Comparison of ENCODE assay signal across 10 mouse cellular contexts in the genomic region with DNA sequence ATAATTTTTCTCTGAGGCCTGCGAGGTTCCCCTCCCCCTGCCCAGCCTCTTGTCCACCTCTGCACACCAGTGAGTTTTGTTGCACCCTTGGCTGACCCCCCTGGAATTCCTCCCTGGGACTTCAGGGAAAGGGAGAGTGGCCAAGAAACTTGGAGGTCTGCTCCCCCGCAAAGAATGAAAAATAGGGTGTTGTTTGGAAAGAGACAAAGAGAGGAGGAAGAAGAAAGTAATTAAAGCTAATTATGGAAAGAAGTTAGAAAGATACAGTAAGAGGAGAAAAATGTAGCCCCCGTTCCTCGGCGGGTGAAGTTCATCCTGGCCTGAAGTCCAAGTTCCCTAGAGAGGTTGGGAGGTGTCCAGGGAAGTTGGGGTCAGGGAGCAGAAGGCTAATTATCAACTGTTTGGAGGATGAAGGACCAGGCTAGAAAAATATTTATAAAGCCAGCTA.
DNase-seq lines count a peak whose midpoint lies in the region; ATAC-seq and TF ChIP-seq lines count a peak whose summit lies in the region.
"Had no signal": no experiment of that assay in that cellular context is flagged by ENCODE, and none has a peak within 500 bp of the region (broad histone marks: within the 10 kb centered on the region; RNA-seq: fewer than 3 reads in every experiment).

No protein-coding gene starts in this region.

- H3K27me3 ChIP-seq in liver, adult 2 months (ENCODE audit: control insufficient read depth, insufficient read depth, low read length): no peaks in the 10 kb centered on the region
- H3K27me3 ChIP-seq in liver, embryonic 12.5 days (replicated peaks): no peaks in the 10 kb centered on the region
- no peaks in the 10 kb centered on the region for H3K27me3 ChIP-seq in kidney, adult 2 months (replicated peaks; ENCODE audit: control insufficient read depth, insufficient read depth, low read length)
- H3K27me3 ChIP-seq in stomach, embryonic 14.5 days (ENCODE audit: control insufficient read depth, insufficient read depth, low read length): no peaks in the 10 kb centered on the region
- H3K27me3 ChIP-seq: limb, embryonic 13.5 days; megakaryocyte, embryonic 14.5 days had no signal

- H3K9me3 ChIP-seq in liver, embryonic 12.5 days (replicated peaks): no peaks in the 10 kb centered on the region
- no peaks in the 10 kb centered on the region for H3K9me3 ChIP-seq in stomach, embryonic 14.5 days (ENCODE audit: control insufficient read depth, low read depth, low read length)
- H3K9me3 ChIP-seq: limb, embryonic 13.5 days had no signal

- no peak for TF ChIP-seq POLR2A in liver, adult 2 months (IDR thresholded peaks at IDR 0.05; ENCODE audit: extremely low read depth, insufficient read depth, low read length)
- no peak for TF ChIP-seq POLR2A in kidney, adult 2 months (IDR thresholded peaks at IDR 0.05; ENCODE audit: low read depth, low read length)

- DNase-seq in liver, adult 2 months (ENCODE audit: extremely low read depth, low read depth, low spot score): peak; percentile 18
- DNase-seq in kidney, adult 2 months: peak; percentile 95
- peak; percentile 86 to 94 for DNase-seq in kidney, postnatal 25 days
- no peak for DNase-seq in cerebellum, adult 11 months
- DNase-seq in frontal cortex, postnatal 14 days (ENCODE audit: low spot score in 2 of 2): no peak
- DNase-seq: layer of hippocampus, adult 9-11 months had no signal

- WGBS in liver, adult 2 months: 73% methylated on average over 5 of the region's 5 CpGs
- WGBS in liver, embryonic 12.5 days (ENCODE audit: insufficient replicate concordance): 64% methylated on average over 5 of the region's 5 CpGs
- 10% methylated on average over 5 of the region's 5 CpGs for WGBS in kidney, adult 2 months
- WGBS in stomach, embryonic 14.5 days: 43% methylated on average over 5 of the region's 5 CpGs

- no peak for ATAC-seq in liver, embryonic 12.5 days
- ATAC-seq in stomach, embryonic 14.5 days (ENCODE audit: insufficient number of reproducible peaks, insufficient read depth, low FRiP score, low read depth): no peak

- no peaks in the 10 kb centered on the region for H3K36me3 ChIP-seq in liver, adult 2 months (ENCODE audit: control insufficient read depth, insufficient read depth, low read length)
- H3K36me3 ChIP-seq in liver, embryonic 12.5 days: no peaks in the 10 kb centered on the region
- no peaks in the 10 kb centered on the region for H3K36me3 ChIP-seq in kidney, adult 2 months (ENCODE audit: control insufficient read depth, insufficient read depth, low read length)
- H3K36me3 ChIP-seq in stomach, embryonic 14.5 days (ENCODE audit: control insufficient read depth, insufficient read depth, low read length): no peaks in the 10 kb centered on the region
- H3K36me3 ChIP-seq: limb, embryonic 13.5 days had no signal

- H3K79me2 ChIP-seq in liver, adult 2 months (ENCODE audit: control insufficient read depth, insufficient read depth, low read length): no peaks in the 10 kb centered on the region

- no peak overlapping the region for H3K4me2 ChIP-seq in liver, embryonic 12.5 days
- no peak overlapping the region for H3K4me2 ChIP-seq in stomach, embryonic 14.5 days (replicated peaks; ENCODE audit: low read depth, low read length)
- H3K4me2 ChIP-seq: limb, embryonic 13.5 days had no signal

- no peak overlapping the region for H3K9ac ChIP-seq in liver, adult 2 months (ENCODE audit: low read depth, low read length)
- no peak overlapping the region for H3K9ac ChIP-seq in liver, embryonic 12.5 days
- no peak overlapping the region for H3K9ac ChIP-seq in stomach, embryonic 14.5 days (replicated peaks; ENCODE audit: low read depth, low read length)
- H3K9ac ChIP-seq: limb, embryonic 13.5 days had no signal

- H3K27ac ChIP-seq in liver, adult 2 months (replicated peaks; ENCODE audit: insufficient read depth, low read depth, low read length): no peak overlapping the region
- no peak overlapping the region for H3K27ac ChIP-seq in liver, embryonic 12.5 days
- peak overlapping the region; percentile 95 for H3K27ac ChIP-seq in kidney, adult 2 months (ENCODE audit: insufficient read depth, low read depth, low read length)
- H3K27ac ChIP-seq in stomach, embryonic 14.5 days (ENCODE audit: low read length): peak overlapping the region; percentile 55; the same call in 1 of the 2 replicates
- H3K27ac ChIP-seq: limb, embryonic 13.5 days had no signal

- no peak overlapping the region for H3K4me3 ChIP-seq in liver, adult 2 months (ENCODE audit: insufficient read depth, low read depth, low read length)
- H3K4me3 ChIP-seq in liver, embryonic 12.5 days: no peak overlapping the region
- no peak overlapping the region for H3K4me3 ChIP-seq in kidney, adult 2 months (ENCODE audit: insufficient read depth, low read depth, low read length)
- H3K4me3 ChIP-seq in stomach, embryonic 14.5 days (ENCODE audit: low read depth, low read length): no peak overlapping the region
- H3K4me3 ChIP-seq: limb, embryonic 13.5 days; megakaryocyte, embryonic 14.5 days had no signal

- H3K4me1 ChIP-seq in liver, adult 2 months (ENCODE audit: control insufficient read depth, insufficient read depth, low read length): no peaks in the 10 kb centered on the region; the same call in 1 of the 2 replicates
- no peaks in the 10 kb centered on the region for H3K4me1 ChIP-seq in liver, embryonic 12.5 days
- H3K4me1 ChIP-seq in kidney, adult 2 months (ENCODE audit: control insufficient read depth, insufficient read depth, low read length): peaks cover 17% of the 10 kb centered on the region
- H3K4me1 ChIP-seq in stomach, embryonic 14.5 days (ENCODE audit: control insufficient read depth, insufficient read depth, low read length): no peaks in the 10 kb centered on the region

- no peak for TF ChIP-seq CTCF in liver, adult 2 months (IDR thresholded peaks at IDR 0.05; ENCODE audit: low read depth, low read length)
- no peak for TF ChIP-seq CTCF in kidney, adult 2 months (conservative IDR thresholded peaks at IDR 0.05; ENCODE audit: insufficient read depth, insufficient read length, low read depth, low read length)

Comparison
In these comparisons a context has a peak if more than half of its experiments do, and no peak if none do; other contexts are left out.
1. DNase-seq: peak in liver, adult 2 months (single experiment), kidney, adult 2 months (single experiment) and kidney, postnatal 25 days (2 of 2); none in cerebellum, adult 11 months (single experiment) and frontal cortex, postnatal 14 days (0 of 2).
2. H3K27ac ChIP-seq: peak in kidney, adult 2 months (single experiment) and stomach, embryonic 14.5 days (single experiment); none in liver, adult 2 months (single experiment) and liver, embryonic 12.5 days (single experiment).